Mouse (Mus musculus) lung, postnatal 14 days (tissue): ENCODE measurements around the gene Stx2.

Experiments
- DNase-seq: peaks from one replicate; pipeline ENCODE4 v3.0.0; 2021

Stx2 gene

DNA sequence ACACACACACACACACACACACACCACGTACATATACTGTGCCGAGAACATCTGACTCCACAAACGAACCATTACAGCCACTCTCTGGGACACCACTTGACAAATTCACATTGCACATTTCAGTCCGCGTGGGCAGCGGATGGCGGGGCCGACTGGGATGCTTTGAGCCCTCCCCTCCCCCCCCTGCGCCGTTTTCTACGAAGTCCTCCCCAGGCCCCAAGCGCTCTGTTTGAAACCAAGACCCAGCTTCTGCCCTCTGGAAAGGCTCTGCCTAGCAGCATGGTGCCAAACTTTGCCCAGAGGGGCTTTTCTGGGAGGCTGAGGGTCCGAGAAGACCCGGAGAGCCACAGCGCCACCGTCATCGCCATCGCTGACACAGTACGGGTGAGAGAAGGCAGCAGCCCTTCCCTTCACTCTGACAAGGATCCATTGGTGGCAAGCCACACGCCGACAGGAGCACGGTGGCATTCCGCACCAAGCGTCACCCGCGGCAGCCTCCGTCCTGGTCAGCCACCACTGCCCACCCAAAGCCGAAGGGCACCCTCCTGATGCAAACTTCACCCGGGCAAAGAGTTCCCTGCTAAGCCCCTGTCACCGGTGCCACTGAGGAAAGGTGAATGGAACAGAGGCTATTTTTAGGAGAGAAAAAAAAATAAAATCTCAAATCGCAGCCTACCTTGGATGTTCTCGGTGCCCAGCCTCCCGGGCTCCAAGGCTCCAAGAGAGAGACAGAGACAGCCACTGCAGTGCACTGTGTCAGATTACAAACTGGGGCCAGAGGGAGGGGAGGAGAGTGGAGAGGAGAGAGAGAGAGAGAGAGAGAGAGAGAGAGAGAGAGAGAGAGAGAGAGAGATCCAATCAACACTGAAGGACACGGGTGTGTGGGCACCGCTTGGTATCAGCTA lies 55.8 kb downstream of the Stx2 start:
- DNase-seq: no peak

DNA sequence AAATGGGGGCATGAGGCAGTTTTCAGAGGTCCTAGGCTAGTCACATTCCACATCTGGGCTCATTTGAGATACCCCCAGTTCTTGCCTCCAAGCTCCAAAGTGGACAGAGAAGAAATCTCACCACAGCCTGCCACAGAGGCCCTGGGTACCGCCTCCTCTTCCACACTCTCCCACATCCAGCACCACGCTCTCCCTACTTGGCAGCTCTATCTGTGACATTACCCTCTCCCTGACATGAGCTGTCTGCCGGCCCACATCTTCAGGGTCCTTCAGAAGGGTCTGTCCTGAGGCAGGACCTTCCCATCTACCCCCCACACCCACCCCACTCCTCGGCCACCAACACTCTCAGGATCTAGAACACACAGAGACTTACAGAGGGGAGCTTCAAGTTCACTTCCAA lies 56.9 kb downstream of the Stx2 start:
- DNase-seq: no peak

DNA sequence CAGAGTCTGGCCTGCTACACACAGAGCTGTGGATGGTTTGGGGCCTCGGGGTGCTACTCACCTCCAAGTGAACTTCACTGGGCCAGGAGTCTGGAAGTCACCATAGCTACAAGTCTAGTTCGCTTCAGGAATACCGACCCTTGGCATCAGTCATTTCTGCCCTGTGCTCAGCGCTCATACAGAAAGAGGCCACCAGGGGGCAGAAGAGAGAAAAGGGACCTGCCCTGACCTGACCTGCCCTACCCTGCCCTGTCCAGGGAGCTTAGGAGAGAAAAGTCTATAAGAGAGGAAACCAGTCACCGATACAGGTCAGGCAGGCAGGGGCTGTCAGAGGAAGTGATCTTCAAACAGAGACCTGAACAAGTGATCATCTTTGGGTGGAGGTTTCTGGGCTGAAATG lies 61.3 kb downstream of the Stx2 start:
- peak; percentile 24 for DNase-seq

DNA sequence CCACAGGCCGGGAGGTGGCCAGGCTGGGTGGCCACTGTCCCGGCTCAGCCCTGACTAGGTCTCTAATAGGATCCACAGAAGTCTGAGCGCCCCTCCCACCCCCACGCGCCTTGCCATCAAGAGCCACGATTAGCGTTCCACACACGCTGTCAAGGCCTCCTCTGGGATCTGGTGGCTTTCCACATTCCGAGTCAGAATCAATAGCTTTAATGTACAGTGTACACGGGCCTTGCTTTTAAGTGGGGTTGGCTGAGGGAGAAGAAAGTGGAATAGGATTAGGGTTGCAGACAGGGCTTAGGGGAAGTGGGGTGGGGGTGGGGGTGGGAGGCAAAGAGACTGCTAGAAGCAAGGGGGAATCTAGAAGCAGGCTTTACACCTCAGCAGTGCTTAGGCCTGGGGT lies 67.9 kb downstream of the Stx2 start:
- DNase-seq: no peak

DNA sequence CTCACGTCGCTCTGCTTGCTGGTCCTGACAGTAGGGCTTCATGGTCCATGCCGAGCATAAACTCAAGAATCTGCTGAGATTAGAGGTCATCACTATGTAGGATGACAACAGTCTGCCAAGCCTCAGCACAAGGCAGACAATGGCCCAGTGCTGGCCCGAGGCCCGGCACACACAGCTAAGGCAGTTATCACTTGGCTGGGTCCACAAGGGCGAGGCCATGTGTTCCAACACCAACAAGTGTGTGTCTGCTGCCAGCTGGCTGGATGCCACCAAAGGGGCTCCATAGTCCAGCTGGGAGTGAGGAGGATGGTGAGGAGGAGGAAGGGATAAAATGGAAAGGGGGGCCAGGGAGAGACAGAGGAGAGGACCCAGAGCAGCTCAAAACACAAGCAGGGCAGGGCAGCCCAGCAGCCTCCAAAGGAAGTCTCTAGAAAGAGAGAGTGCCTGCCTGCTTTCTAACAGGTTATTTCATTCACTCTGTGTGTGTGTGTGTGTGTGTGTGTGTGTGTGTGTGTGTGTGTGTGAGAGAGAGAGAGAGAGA lies 72.9 kb downstream of the Stx2 start:
- DNase-seq: no peak
